Mouse (Mus musculus) forebrain, embryonic 15.5 days (tissue): ENCODE data around the gene Trappc1. TPM values are rescaled to one million over a fixed set of nuclear protein-coding genes. Genes with fewer than 3 reads are reported as not detected.

Experiments
- ATAC-seq: fragments of 200-750 bp; cut with Nextera tagmentation; replicated peaks from 2 replicates; pipeline ENCODE4 v1.8.0; 2017; ENCODE audit warnings: mild to moderate bottlenecking, moderate TSS enrichment, moderate library complexity
- H3K27ac ChIP-seq: fragments of 300-500 bp; sonication (generic); replicated peaks from 2 replicates; pipeline ENCODE4 v1.5.1; 2015; ENCODE audit warnings: mild to moderate bottlenecking, inconsistent platforms
- H3K27me3 ChIP-seq: fragments of 300-500 bp; sonication (generic); 2 replicates; pipeline ENCODE4 v1.6.1; 2015; ENCODE audit warnings: inconsistent platforms
- H3K36me3 ChIP-seq: fragments of 300-500 bp; sonication (generic); 2 replicates; pipeline ENCODE4 v1.6.1; 2015; ENCODE audit warnings: mild to moderate bottlenecking, inconsistent platforms
- H3K4me1 ChIP-seq: fragments of 300-500 bp; sonication (generic); 2 replicates; pipeline ENCODE4 v1.6.1; 2015; ENCODE audit warnings: inconsistent platforms
- H3K4me2 ChIP-seq: fragments of 300-500 bp; sonication (generic); replicated peaks from 2 replicates; pipeline ENCODE4 v1.6.1; 2015; ENCODE audit warnings: mild to moderate bottlenecking, inconsistent platforms
- H3K4me3 ChIP-seq: fragments of 300-500 bp; sonication (generic); 2 replicates; pipeline ENCODE4 v1.5.1; 2015; ENCODE audit warnings: mild to moderate bottlenecking, inconsistent platforms
- H3K9ac ChIP-seq: fragments of 300-500 bp; sonication (generic); replicated peaks from 2 replicates; pipeline ENCODE4 v1.6.1; 2015; ENCODE audit warnings: mild to moderate bottlenecking, inconsistent platforms
- H3K9me3 ChIP-seq: fragments of 300-500 bp; sonication (generic); 2 replicates; pipeline ENCODE4 v1.6.1; 2016; ENCODE audit warnings: inconsistent platforms
- WGBS: fragments of 180-500 bp; shearing (Covaris S2); methylation state at CpG from one replicate; pipeline ENCODE4 v1.1.7; 2015; ENCODE audit warnings: mixed read lengths; 5-methylcytosine and 5-hydroxymethylcytosine counted together
- polyA plus RNA-seq: library from polyadenylated mRNA; unstranded; fragments of >200 nt; fragmentation: Nextera tagmentation; extraction: Ambion mirVana; gene quantifications from 2 replicates; pipeline ENCODE4 v1.2.1, GENCODE M21; 2015

The Trappc1 gene
- polyA plus RNA-seq, 1 experiment from 2014 or later: 170 TPM

GRCm38 (mm10) chr11:69365722-69366121 is 41.9 kb downstream of the Trappc1 start:
- WGBS: 18% methylated on average over 6 of the region's 6 CpGs
- Histone ChIP-seq H3K4me3 (peak overlapping the region; percentile 94), H3K9ac (peak overlapping the region; percentile 100), H3K27ac (peak overlapping the region; percentile 100), H3K36me3 (peaks cover 32% of the 10 kb centered on the region), H3K4me1 (peaks cover 50% of the 10 kb centered on the region), H3K9me3 (no peaks in the 10 kb centered on the region), H3K4me2 (peak overlapping the region; percentile 95), H3K27me3 (no peaks in the 10 kb centered on the region)
- ATAC-seq: no peak

GRCm38 (mm10) chr11:69366157-69366854 is 42.5 kb downstream of the Trappc1 start:
- under 1% methylated on average over 26 of the region's 26 CpGs for WGBS
- Histone ChIP-seq H3K27ac (peak overlapping the region; percentile 100), H3K9ac (peak overlapping the region; percentile 100), H3K4me1 (peaks cover 55% of the 10 kb centered on the region), H3K4me2 (peak overlapping the region; percentile 95), H3K36me3 (peaks cover 26% of the 10 kb centered on the region), H3K27me3 (no peaks in the 10 kb centered on the region), H3K4me3 (peak overlapping the region; percentile 94), H3K9me3 (no peaks in the 10 kb centered on the region)
- peak; percentile 84 for ATAC-seq

- under 1% methylated on average over 22 of the region's 22 CpGs for WGBS
- no peaks in the 10 kb centered on the region for H3K27me3 ChIP-seq
- H3K4me3 ChIP-seq: peak overlapping the region; percentile 94
- peak overlapping the region; percentile 100 for H3K27ac ChIP-seq
- peak overlapping the region; percentile 100 for H3K9ac ChIP-seq
- ATAC-seq: no peak
- H3K4me1 ChIP-seq: peaks cover 61% of the 10 kb centered on the region
- peak overlapping the region; percentile 95 for H3K4me2 ChIP-seq
- no peaks in the 10 kb centered on the region for H3K9me3 ChIP-seq
- H3K36me3 ChIP-seq: peaks cover 19% of the 10 kb centered on the region
These were observed 43.3 kb downstream of the Trappc1 start for GRCm38 (mm10) chr11:69366855-69367615.

GRCm38 (mm10) chr11:69367616-69368355 is 44.0 kb downstream of the Trappc1 start:
- Histone ChIP-seq H3K4me1 (peaks cover 66% of the 10 kb centered on the region), H3K27me3 (no peaks in the 10 kb centered on the region), H3K9me3 (no peaks in the 10 kb centered on the region), H3K4me2 (peak overlapping the region; percentile 95), H3K27ac (peak overlapping the region; percentile 100), H3K9ac (peak overlapping the region; percentile 100), H3K36me3 (peaks cover 11% of the 10 kb centered on the region), H3K4me3 (peak overlapping the region; percentile 94)
- no peak for ATAC-seq
- under 1% methylated on average over 22 of the region's 22 CpGs for WGBS

- Histone ChIP-seq H3K27me3 (no peaks in the 10 kb centered on the region), H3K4me1 (peaks cover 69% of the 10 kb centered on the region)
These were observed 44.8 kb downstream of the Trappc1 start for GRCm38 (mm10) chr11:69368356-69369214.

GRCm38 (mm10) chr11:69369215-69369989 is 45.6 kb downstream of the Trappc1 start, which contains the start of gene Chd3:
TSS of gene Chd3 (minus strand) at chr11:69369406.
- no peaks in the 10 kb centered on the region for H3K9me3 ChIP-seq
- peak within 1 kb of the TSS; percentile 100 for H3K27ac ChIP-seq
- H3K4me2 ChIP-seq: peak within 1 kb of the TSS; percentile 95
- peaks cover 62% of the 10 kb centered on the region for H3K4me1 ChIP-seq
- H3K36me3 ChIP-seq: 0 out of 2 replicates have a peak, but pooled peaks cover under 1% of the 10 kb centered on the region
- peak within 1 kb of the TSS; percentile 100 for H3K9ac ChIP-seq
- WGBS: 2% methylated on average over 10 of the region's 34 CpGs
- H3K4me3 ChIP-seq: peak within 1 kb of the TSS; percentile 94
- ATAC-seq: no peak
- no peaks in the 10 kb centered on the region for H3K27me3 ChIP-seq

More at GRCm38 (mm10) chr11:69368356-69369214, 44.8 kb downstream of the Trappc1 start:
- Histone ChIP-seq H3K9me3 (no peaks in the 10 kb centered on the region), H3K36me3 (peaks cover 3% of the 10 kb centered on the region; the same call in 1 of the 2 replicates), H3K9ac (peak overlapping the region; percentile 100), H3K27ac (peak overlapping the region; percentile 100), H3K4me3 (peak overlapping the region; percentile 94), H3K4me2 (peak overlapping the region; percentile 95)
- WGBS: under 1% methylated on average over 83 of the region's 106 CpGs
- ATAC-seq: no peak

GRCm38 (mm10) chr11:69369990-69370816 is 46.4 kb downstream of the Trappc1 start:
- Histone ChIP-seq H3K9ac (peak overlapping the region; percentile 100), H3K4me2 (peak overlapping the region; percentile 95), H3K4me3 (peak overlapping the region; percentile 94), H3K4me1 (peaks cover 54% of the 10 kb centered on the region), H3K9me3 (no peaks in the 10 kb centered on the region), H3K36me3 (no peaks in the 10 kb centered on the region), H3K27ac (peak overlapping the region; percentile 100), H3K27me3 (no peaks in the 10 kb centered on the region)
- WGBS: 14% methylated on average over 2 of the region's 2 CpGs
- no peak for ATAC-seq

- Histone ChIP-seq H3K9ac (0 out of 2 replicates have a peak overlapping the region, but pooled peaks have one; percentile 24), H3K4me1 (peaks cover 48% of the 10 kb centered on the region), H3K9me3 (no peaks in the 10 kb centered on the region), H3K27me3 (no peaks in the 10 kb centered on the region), H3K36me3 (no peaks in the 10 kb centered on the region), H3K4me3 (0 out of 2 replicates have a peak overlapping the region, but pooled peaks have one; percentile 7), H3K27ac (peak overlapping the region; percentile 93), H3K4me2 (peak overlapping the region; percentile 33)
- 15% methylated on average over 9 of the region's 9 CpGs for WGBS
- no peak for ATAC-seq
These were observed 47.0 kb downstream of the Trappc1 start for GRCm38 (mm10) chr11:69370817-69371215.

GRCm38 (mm10) chr11:69371601-69372000 is 47.8 kb downstream of the Trappc1 start:
- peak; percentile 8; the same call in 1 of the 2 replicates for ATAC-seq

More at GRCm38 (mm10) chr11:69371601-69372000, 47.8 kb downstream of the Trappc1 start:
- Histone ChIP-seq H3K9me3 (no peaks in the 10 kb centered on the region), H3K27ac (peak overlapping the region; percentile 93), H3K27me3 (no peaks in the 10 kb centered on the region), H3K4me2 (peak overlapping the region; percentile 33), H3K36me3 (no peaks in the 10 kb centered on the region), H3K4me1 (peaks cover 43% of the 10 kb centered on the region), H3K4me3 (peak overlapping the region; percentile 19), H3K9ac (0 out of 2 replicates have a peak overlapping the region, but pooled peaks have one; percentile 14)
- 30% methylated on average over 12 of the region's 12 CpGs for WGBS
